Mouse (Mus musculus): ENCODE measurements around the gene Cd52.
"Not testable (repeated sequence)": the region's sequence is repeated elsewhere in the genome, so short reads cannot be mapped to it uniquely, and the experiment has no call there.

Gene Cd52

GRCm38 (mm10) chr4:134094923-134095547, at the start of gene Cd52:
TSS of gene Cd52 (minus strand) at chr4:134095082.
- peak; percentile 35 for DNase-seq

DNA sequence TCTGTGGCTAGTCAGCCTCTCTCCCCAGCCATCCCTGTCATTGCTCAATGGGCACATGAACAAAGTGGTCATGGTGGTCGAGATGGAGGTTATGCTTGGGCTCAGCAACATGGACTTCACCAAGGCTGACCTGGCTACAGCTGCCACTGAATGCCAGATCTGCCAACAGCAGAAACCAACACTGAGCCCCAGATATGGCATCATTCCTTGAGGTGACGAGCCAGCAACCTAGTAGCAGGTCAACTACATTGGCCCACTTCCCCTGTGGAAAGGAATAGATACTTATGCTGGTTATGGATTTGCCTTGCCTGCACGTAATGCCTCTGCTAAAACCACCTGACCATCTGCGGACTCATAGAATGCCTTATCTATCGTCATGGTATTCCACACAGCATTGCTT, 49.4 kb upstream of the Cd52 start:
- DNase-seq, result not testable (repeated sequence)

DNA sequence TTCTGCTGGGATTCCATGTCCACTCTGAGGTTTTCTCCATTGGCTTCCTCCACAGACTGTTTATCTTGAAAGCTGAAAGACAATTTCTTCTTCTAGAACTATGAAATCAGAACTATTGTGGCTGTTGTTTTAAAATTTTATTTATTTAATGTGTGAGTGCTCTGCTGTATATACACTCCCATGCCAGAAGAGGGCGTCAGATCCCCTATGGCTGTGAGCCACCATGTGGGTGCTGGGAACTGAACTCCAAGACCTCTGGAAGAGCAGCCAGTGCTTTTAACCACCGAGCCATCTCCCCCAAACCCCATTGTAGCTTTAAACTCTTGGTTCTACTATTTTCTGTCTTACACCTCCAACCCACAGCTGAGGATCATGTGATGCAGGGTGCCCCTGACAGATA, 44.0 kb upstream of the Cd52 start:
- DNase-seq, result no peak

GRCm38 (mm10) chr4:134136280-134136926, 41.5 kb upstream of the Cd52 start:
- no peak for DNase-seq

- no peak for DNase-seq
Measured at GRCm38 (mm10) chr4:134132519-134133095, 37.7 kb upstream of the Cd52 start.

DNA sequence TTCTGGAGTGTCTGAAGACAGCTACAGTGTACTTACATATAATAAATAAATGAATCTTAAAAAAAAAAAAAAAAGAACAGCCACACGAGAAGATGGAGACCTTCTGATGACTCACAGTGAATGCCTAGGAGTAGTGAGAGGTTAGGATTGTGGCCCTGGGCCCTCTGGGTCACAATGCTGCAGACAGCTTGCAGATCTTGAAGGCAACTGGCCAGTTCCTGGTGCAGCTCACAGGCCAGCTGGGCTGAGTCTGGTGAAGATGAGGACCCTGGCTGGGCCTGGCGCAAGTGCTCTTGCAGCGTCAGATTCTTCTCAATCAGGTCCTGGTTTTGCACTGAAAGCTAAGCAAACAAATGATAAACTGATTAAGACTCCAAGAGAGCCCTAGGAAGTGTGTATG, 37.2 kb upstream of the Cd52 start:
- DNase-seq, result no peak

- no peak for DNase-seq
Measured at GRCm38 (mm10) chr4:134129482-134129881, 34.6 kb upstream of the Cd52 start.

DNA sequence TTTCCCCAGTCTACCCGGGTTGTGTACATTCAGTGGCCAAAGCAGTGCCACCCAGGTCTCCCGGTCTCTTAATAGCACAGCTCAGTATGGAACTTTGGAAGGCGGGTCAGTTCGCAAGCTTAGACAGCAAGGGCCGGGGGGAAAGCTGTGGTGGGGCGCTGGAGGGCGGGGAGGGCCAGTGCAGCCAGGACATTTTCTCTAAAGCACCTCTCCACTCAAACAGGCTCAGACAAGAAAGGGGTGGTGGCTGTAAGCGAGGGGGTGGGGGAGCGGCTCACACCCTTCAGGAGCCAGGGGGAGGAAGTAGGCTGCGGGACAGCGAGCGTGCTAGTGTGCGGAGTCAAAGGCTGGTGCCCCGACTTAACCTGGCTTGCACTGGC, 34.1 kb upstream of the Cd52 start:
- no peak for DNase-seq

GRCm38 (mm10) chr4:134128221-134128982, 33.5 kb upstream of the Cd52 start, which contains the start of gene Sh3bgrl3:
TSS of gene Sh3bgrl3 (minus strand) at chr4:134128789.
- DNase-seq, result peak; percentile 87

DNA sequence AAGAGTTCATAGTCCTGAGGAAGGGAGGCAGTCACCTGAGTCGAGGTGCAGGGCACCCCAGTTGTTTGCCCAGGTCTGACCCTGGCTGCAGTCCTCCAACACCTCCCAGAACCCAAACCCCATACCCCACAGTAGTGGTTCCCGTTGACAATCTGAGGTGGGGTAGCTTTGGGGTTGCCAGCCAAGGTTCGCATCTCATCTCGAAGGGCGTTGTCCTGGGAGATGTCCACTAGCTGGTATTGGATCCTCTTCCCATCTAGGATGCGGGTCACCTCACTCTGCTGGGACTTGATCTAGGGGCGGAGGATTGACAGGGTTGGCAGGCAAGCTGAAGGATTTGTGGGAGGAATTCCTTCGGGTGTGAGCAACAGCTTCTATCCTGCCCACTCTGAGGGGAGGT, 32.9 kb upstream of the Cd52 start:
- DNase-seq, result no peak

DNA sequence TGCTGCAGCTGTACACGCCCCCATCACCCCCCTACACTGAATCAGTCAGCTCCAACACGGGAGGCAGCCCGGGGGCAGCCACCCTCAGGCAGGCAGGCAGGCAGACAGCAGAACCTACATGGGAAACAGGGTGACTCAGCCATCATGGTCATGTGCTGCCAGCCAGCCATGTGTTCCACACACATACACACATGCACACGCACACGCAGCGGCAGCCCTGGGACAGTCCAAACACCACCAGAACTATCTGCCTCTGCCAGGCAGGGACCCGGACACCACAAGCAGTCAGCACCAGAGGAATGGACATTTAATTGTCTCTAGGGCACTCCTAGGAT, 32.2 kb upstream of the Cd52 start:
- no peak for DNase-seq

DNA sequence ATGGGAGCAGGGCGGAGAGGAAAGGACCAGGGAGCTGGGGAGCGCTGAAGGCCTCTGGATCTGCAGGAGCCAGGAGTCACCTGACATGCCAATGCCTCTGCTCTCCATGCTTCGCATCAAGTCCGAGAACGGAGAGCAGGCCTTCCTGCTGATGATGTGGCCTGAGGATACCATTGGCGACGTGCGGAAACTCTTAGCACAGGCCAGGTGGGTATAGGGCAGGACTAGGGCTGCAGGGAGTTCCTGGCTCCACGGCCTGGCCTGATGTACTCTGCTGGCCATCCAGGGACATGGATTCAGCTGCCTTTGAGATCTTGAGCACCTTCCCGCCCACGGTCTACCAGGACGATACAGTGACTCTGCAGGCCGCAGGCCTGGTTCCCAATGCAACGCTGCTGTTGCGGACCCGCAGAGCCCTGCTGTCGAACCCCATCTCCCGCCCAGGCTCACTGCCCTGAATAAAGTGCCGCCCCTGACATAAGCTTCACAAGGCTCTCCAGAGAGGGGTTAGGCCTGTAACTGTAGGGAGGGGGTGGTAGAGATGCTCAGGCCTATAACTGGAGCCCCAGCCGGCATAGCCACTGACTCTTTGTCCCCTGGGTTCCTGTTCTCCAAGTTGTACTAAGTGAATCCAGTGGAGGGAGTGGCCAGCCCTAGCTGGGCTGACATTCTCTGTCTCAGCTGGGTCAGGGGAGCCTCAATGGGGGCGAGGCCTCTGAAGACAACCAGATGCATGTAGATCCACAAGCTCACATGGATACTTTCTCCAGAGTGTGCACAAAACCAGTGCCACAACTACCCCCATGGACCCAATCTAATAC, 31.6 kb upstream of the Cd52 start:
- DNase-seq, result no peak

GRCm38 (mm10) chr4:134125383-134126060, 30.6 kb upstream of the Cd52 start:
- DNase-seq, result no peak

DNA sequence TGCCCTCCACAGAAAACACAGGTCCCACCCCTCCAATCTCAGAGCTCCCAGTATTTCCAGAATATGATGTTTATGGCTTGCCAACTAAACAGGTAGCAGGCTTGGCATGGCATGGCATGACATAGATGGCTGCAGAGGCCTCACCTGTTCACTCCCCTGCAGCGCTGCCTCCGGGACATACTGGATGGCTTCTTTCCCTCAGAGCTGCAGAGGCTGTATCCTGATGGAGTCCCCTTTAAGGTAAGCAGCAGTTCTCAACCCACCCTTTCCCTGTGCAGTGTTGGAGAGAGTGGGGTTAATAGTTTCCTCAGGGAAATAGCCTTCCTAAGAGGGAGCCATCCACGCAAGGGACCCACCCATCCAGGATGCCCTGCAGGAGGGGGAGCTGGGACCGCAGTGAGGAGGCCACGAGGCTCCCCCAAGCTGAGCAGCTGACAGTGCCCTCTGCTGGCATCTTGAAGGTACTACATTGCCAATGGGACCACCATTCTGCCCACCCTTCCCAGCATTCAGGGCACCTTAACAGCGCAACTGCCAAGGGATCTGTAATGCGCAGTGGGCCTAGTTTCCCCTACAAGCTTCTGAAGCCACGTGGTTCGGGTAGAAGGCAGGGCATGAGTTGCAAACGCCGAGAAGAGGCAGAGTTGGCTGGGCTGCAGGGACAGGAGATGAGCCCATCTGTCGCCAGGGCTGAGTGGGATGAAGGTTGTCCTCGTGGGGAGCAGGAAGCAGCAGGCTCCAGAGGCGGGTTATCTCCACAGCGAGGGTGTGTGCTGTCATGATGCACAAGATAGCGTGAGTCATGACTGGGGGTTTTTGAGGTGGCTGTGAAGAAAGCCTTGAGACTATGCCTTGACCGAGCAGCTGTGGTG, 29.0 kb upstream of the Cd52 start:
- no peak for DNase-seq

DNA sequence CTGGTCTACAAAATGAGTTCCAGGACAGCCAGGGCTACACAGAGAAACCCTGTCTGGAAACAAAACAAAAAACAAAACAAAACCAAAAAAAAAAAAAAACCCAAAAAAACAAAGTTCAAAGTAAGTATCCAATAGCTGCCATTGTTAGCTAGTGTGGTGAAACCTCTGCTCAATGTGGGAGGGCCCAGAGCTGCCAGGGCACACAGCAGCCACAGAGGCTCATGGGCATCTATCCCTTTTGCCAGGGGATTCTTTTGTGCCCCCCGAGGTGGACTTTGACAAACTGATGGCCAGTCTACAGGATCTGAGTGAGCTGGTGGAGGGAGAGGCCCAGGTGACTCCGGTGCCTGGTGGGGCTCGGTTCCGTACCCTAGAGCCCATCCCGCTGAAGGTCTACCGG, 28.3 kb upstream of the Cd52 start:
- DNase-seq, result no peak

DNA sequence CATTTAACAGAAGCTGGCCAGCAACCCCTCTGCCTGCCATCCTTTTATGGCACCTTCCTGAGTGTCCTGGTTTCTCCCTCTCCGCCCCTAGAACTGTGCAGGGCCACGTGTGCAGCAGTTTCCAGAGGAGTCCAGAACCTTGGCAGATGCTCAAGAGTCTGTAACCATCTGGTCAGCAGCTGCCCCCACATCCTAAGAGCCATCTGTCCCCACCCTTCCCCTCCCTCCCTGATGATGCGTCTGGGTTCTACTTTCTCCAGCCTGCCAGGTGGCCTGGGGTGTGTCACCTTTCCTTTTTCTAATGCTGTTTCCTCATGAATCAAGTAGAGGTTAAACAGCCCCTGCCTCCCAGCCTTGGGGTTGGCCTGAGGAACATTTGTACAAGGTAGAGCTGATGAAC, 27.4 kb upstream of the Cd52 start:
- no peak for DNase-seq

- no peak for DNase-seq
Measured at GRCm38 (mm10) chr4:134121571-134121970, 26.7 kb upstream of the Cd52 start.

GRCm38 (mm10) chr4:134120916-134121315, 26.0 kb upstream of the Cd52 start:
- DNase-seq, result no peak

GRCm38 (mm10) chr4:134120192-134120805, 25.4 kb upstream of the Cd52 start:
- DNase-seq, result no peak

DNA sequence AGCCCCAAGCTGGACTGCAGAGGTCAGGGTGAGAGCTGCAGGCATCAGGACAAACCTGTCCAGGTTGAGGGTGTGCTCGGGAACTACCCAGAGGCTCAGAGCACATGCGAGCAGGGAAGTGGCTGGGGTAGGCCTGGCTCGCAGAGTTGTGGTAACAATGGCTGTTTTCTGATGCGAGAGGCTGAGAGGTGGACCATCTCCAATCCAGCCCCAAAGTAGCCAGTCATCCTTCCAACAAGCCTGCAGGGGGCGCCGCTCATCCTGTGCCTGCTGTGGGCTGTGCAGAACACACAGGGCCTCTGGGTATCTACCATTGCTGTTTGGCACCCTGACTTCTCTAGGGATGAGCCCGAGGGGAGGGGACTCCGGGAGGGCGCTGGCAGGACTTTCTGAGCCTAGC, 24.8 kb upstream of the Cd52 start:
- no peak for DNase-seq

DNA sequence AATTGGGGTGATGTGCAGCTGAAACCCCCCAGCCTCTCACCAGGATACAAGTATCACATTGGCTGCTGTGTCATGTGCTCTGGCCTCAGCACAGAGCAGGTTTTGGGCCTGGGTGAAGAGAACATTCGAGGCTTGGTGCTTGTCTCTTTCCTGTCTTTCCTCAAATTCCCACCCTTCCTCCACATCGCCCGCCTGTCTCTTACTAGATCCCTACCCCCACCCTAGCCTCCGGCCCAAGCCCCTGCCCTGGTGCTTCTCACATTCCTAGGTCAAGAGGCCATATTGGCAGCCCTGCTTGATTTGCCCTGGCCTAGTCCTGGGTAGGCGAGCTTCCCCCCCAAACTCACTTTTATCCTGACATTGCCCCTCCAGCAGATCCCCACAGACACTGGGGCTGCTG, 24.2 kb upstream of the Cd52 start:
- DNase-seq, result no peak
